Mouse (Mus musculus) embryonic facial prominence, embryonic 12.5 days (tissue): Measurements from ENCODE around the gene Gm9844. TPM values are rescaled to one million over a fixed set of nuclear protein-coding genes. Genes with fewer than 3 reads are reported as not detected.

ENCODE experiments used
- ATAC-seq: fragments of 200-750 bp; cut with Nextera tagmentation; 2 replicates; pipeline ENCODE4 v1.8.0; 2017; ENCODE audit not compliant: insufficient number of reproducible peaks, insufficient read depth, low FRiP score, low TSS enrichment
- H3K27ac ChIP-seq: fragments of 300-500 bp; sonication (generic); 2 replicates; pipeline ENCODE4 v1.5.1; 2016; ENCODE audit warnings: mild to moderate bottlenecking
- H3K27me3 ChIP-seq: fragments of 300-500 bp; sonication (generic); 2 replicates; pipeline ENCODE4 v1.6.1; 2016; ENCODE audit warnings: mild to moderate bottlenecking, moderate library complexity
- H3K36me3 ChIP-seq: fragments of 300-500 bp; sonication (generic); 2 replicates; pipeline ENCODE4 v1.6.1; 2016; ENCODE audit warnings: mild to moderate bottlenecking
- H3K4me1 ChIP-seq: fragments of 300-500 bp; sonication (generic); 2 replicates; pipeline ENCODE4 v1.6.1; 2016
- H3K4me2 ChIP-seq: fragments of 300-500 bp; sonication (generic); replicated peaks from 2 replicates; pipeline ENCODE4 v1.6.1; 2016; ENCODE audit warnings: mild to moderate bottlenecking, moderate library complexity
- H3K4me3 ChIP-seq: fragments of 300-500 bp; sonication (generic); 2 replicates; pipeline ENCODE4 v1.5.1; 2016; ENCODE audit warnings: mild to moderate bottlenecking
- H3K9ac ChIP-seq: fragments of 300-500 bp; sonication (generic); 2 replicates; pipeline ENCODE4 v1.6.1; 2016; ENCODE audit warnings: mild to moderate bottlenecking, moderate library complexity
- H3K9me3 ChIP-seq: fragments of 300-500 bp; sonication (generic); 2 replicates; pipeline ENCODE4 v1.6.1; 2016; ENCODE audit warnings: mild to moderate bottlenecking, moderate library complexity
- WGBS: fragments of 180-500 bp; shearing (Covaris S2); methylation state at CpG from one replicate; pipeline ENCODE4 v1.1.7; 2016; 5-methylcytosine and 5-hydroxymethylcytosine counted together
- polyA plus RNA-seq: library from polyadenylated mRNA; unstranded; fragments of >200 nt; fragmentation: Nextera tagmentation; extraction: Ambion mirVana; gene quantifications from 2 replicates; pipeline ENCODE4 v1.2.1, GENCODE M21; 2016

Gm9844 gene
- polyA plus RNA-seq, 1 experiment from 2014 or later: 17.9 TPM

GRCm38 (mm10) chr7:24869532-24870165 is 7.6 kb downstream of the Gm9844 start, which contains the start of the genes Lypd4 and Dmrtc2:
TSS of gene Lypd4 (minus strand) at chr7:24869941.
TSS of gene Dmrtc2 (plus strand) at chr7:24870057.
- Histone ChIP-seq H3K4me3 (no peak within 1 kb of the TSS), H3K4me2 (no peak within 1 kb of the TSS), H3K27me3 (peaks cover 13% of the 10 kb centered on the region; the same call in 1 of the 2 replicates), H3K9ac (no peak within 1 kb of the TSS), H3K36me3 (no peaks in the 10 kb centered on the region), H3K27ac (no peak within 1 kb of the TSS), H3K4me1 (no peaks in the 10 kb centered on the region), H3K9me3 (peaks cover 5% of the 10 kb centered on the region)
- no peak for ATAC-seq
- 53% methylated on average over 41 of the region's 41 CpGs for WGBS

- H3K9ac ChIP-seq: no peak overlapping the region
- ATAC-seq: no peak
- no peak overlapping the region for H3K4me2 ChIP-seq
- no peaks in the 10 kb centered on the region for H3K27me3 ChIP-seq
- no peaks in the 10 kb centered on the region for H3K9me3 ChIP-seq
- 44% methylated on average over 3 of the region's 3 CpGs for WGBS
- no peak overlapping the region for H3K4me3 ChIP-seq
- no peak overlapping the region for H3K27ac ChIP-seq
- peaks cover 16% of the 10 kb centered on the region; the same call in 1 of the 2 replicates for H3K4me1 ChIP-seq
- H3K36me3 ChIP-seq: no peaks in the 10 kb centered on the region
Measured at GRCm38 (mm10) chr7:24877588-24877987, 15.6 kb downstream of the Gm9844 start.

DNA sequence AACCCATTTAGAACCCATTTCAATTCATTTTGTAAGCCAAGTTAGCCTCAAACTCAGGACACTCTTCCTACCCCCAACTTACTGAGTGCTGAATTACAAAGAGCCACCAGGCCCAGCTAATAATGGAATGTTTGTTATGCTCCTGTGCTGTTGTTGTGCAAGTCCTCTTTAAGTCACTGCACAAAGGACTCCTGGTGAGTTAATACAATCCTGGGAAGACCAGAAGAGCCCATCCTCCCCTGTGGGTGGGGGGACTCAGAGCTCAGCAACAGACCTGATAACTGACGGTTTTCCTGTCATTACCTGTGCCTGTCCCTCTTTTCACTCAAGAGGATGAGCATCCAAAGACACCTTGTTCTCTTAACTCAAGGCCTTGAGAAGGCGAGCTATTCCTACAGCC is 17.6 kb downstream of the Gm9844 start:
- Histone ChIP-seq H3K9me3 (no peaks in the 10 kb centered on the region), H3K27me3 (no peaks in the 10 kb centered on the region), H3K36me3 (no peaks in the 10 kb centered on the region), H3K27ac (no peak overlapping the region), H3K9ac (no peak overlapping the region), H3K4me3 (no peak overlapping the region), H3K4me2 (no peak overlapping the region), H3K4me1 (peaks cover 16% of the 10 kb centered on the region; the same call in 1 of the 2 replicates)
- no peak for ATAC-seq
- 38% methylated on average over 2 of the region's 2 CpGs for whole genome bisulfite sequencing

DNA sequence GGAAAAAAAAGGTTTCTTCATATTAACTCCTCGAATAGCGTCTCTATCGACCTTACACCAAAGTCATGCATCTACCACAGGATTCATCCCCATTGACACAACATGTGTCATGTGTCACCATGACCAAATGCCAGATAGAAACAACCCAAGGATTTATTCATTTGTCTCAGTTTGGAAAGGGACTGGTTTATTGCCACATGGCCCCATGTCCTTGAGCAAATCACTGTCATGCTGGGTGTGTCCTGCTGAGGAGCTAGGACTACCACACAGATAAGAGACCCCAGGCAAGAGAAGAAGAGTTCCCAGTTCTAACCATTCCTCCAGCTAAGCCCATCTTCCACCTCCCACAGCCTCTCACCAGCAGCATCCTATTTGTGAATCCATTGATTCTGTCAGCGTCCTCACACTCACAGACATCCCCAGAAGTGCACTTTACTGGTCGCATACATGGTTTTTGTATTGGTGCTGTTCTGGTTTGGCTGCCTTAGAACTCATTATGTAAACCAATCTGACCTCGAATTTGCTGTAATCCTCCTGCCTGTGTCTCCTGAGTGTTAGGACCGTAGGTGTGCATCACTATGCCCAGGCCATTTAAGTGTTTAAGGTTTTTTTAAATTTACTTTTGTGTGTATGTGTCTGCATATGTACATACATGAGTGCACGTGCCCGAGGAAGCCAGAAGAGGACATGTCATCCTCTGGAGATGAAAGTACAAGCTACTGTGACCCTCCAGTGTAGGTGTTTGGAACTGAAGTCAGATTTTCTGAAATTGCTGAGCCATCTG is 20.6 kb downstream of the Gm9844 start:
- Histone ChIP-seq H3K4me1 (peaks cover 24% of the 10 kb centered on the region), H3K27me3 (no peaks in the 10 kb centered on the region), H3K9me3 (no peaks in the 10 kb centered on the region), H3K9ac (no peak overlapping the region), H3K36me3 (peaks cover 23% of the 10 kb centered on the region), H3K4me2 (no peak overlapping the region), H3K27ac (no peak overlapping the region), H3K4me3 (no peak overlapping the region)
- 90% methylated on average over 9 of the region's 9 CpGs for WGBS
- ATAC-seq: no peak

DNA sequence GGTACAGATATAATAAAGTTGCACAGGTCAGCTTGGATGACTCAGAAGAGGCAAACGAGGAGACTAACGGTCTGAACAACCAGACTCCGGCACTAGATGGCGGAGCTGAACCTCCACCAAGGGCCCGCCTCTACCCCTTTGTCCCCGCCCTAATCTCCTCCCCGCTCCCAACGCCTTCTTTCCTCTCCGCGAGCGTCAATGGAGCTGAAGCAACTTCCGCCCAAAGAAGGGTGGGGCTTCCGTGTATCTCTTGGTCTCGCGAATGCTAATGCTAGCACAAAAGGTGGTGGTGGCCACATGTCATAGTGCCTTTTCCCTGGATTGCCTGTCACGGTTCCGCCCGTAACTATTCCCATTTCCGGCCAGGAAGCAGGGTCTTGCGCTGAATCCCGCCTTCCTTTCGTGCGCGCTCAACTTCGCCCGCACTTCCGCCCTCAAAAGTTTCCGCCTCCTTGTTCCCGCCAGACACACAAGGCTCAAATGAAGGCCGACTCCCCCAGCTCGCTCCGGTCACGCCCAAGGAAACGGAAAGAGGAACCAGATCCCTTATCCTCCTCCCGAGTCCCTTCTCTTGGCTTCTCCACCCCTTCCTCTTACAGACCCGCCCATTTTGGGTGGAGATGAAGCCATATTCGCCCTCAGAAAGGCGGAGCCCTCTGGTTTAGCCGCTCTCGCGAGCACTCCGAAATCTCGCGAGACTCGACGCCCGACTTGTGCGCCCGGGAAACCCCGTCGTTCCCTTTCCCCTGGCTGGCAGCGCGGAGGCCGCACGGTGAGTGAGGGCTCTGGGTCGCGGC is 22.1 kb downstream of the Gm9844 start, which contains the start of gene Rps19:
Gene Rps19 (plus strand): TSS at position 476 of the 797 bp plus-strand sequence.
- peak; percentile 91 for ATAC-seq
- no peaks in the 10 kb centered on the region for H3K27me3 ChIP-seq
- peak within 1 kb of the TSS; percentile 84 for H3K4me2 ChIP-seq
- H3K27ac ChIP-seq: peak within 1 kb of the TSS; percentile 82
- under 1% methylated on average over 57 of the region's 57 CpGs for WGBS
- peak within 1 kb of the TSS; percentile 98 for H3K9ac ChIP-seq
- H3K4me3 ChIP-seq: peak within 1 kb of the TSS; percentile 87
- peaks cover 38% of the 10 kb centered on the region for H3K36me3 ChIP-seq
- no peaks in the 10 kb centered on the region for H3K9me3 ChIP-seq
- H3K4me1 ChIP-seq: peaks cover 18% of the 10 kb centered on the region

- H3K36me3 ChIP-seq: peaks cover 45% of the 10 kb centered on the region
- no peak; the same call in 1 of the 2 replicates for ATAC-seq
- H3K27me3 ChIP-seq: no peaks in the 10 kb centered on the region
- H3K9ac ChIP-seq: peak overlapping the region; percentile 98
- H3K4me3 ChIP-seq: peak overlapping the region; percentile 87
- 0% methylated on average over 47 of the region's 47 CpGs for WGBS
- no peaks in the 10 kb centered on the region for H3K9me3 ChIP-seq
- peak overlapping the region; percentile 84 for H3K4me2 ChIP-seq
- peaks cover 18% of the 10 kb centered on the region for H3K4me1 ChIP-seq
- peak overlapping the region; percentile 82 for H3K27ac ChIP-seq
Measured at GRCm38 (mm10) chr7:24884693-24885291, 22.8 kb downstream of the Gm9844 start.

- WGBS: 41% methylated on average over 12 of the region's 12 CpGs
- peaks cover 50% of the 10 kb centered on the region for H3K36me3 ChIP-seq
- 0 out of 2 replicates have a peak overlapping the region, but pooled peaks have one; percentile 17 for H3K27ac ChIP-seq
- peaks cover 18% of the 10 kb centered on the region for H3K4me1 ChIP-seq
- peak overlapping the region; percentile 84 for H3K4me2 ChIP-seq
- no peaks in the 10 kb centered on the region for H3K9me3 ChIP-seq
- ATAC-seq: no peak
- no peaks in the 10 kb centered on the region for H3K27me3 ChIP-seq
- H3K4me3 ChIP-seq: peak overlapping the region; percentile 87
- H3K9ac ChIP-seq: peak overlapping the region; percentile 98
Measured at GRCm38 (mm10) chr7:24885468-24886307, 23.7 kb downstream of the Gm9844 start.

GRCm38 (mm10) chr7:24886308-24886633 is 24.3 kb downstream of the Gm9844 start:
- 67% methylated on average over 4 of the region's 4 CpGs for WGBS
- peak overlapping the region; percentile 87 for H3K4me3 ChIP-seq
- no peaks in the 10 kb centered on the region for H3K9me3 ChIP-seq
- H3K9ac ChIP-seq: peak overlapping the region; percentile 98
- H3K4me2 ChIP-seq: peak overlapping the region; percentile 84
- ATAC-seq: no peak
- H3K27ac ChIP-seq: 0 out of 2 replicates have a peak overlapping the region, but pooled peaks have one; percentile 17
- H3K36me3 ChIP-seq: peaks cover 55% of the 10 kb centered on the region
- peaks cover 18% of the 10 kb centered on the region for H3K4me1 ChIP-seq
- H3K27me3 ChIP-seq: no peaks in the 10 kb centered on the region

DNA sequence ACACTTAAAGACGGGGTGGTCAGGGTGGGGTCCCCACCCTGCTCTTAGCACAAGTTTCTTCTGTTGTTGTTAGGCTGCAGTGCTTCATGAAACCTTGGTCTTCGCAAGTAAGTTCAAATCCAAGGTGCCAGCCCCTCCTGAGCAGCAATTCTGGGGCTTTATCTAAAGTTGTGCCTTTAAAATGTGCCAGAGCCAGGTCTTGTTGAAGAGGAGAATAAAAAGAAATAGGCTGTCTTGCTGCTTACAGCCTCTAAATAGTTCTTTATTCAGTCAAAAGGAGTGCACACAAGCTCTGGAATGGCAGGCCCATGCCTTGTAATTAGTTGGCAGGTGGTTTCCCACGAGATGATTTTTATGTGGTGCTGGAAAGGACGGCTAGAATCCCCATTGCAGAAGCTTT is 25.1 kb downstream of the Gm9844 start:
- Histone ChIP-seq H3K36me3 (peaks cover 57% of the 10 kb centered on the region), H3K27ac (0 out of 2 replicates have a peak overlapping the region, but pooled peaks have one; percentile 17)

GRCm38 (mm10) chr7:24889431-24890220 is 27.6 kb downstream of the Gm9844 start:
- 81% methylated on average over 6 of the region's 6 CpGs for WGBS
- H3K4me1 ChIP-seq: peaks cover 18% of the 10 kb centered on the region
- H3K9me3 ChIP-seq: no peaks in the 10 kb centered on the region
- peaks cover 57% of the 10 kb centered on the region for H3K36me3 ChIP-seq
- no peak for ATAC-seq
- no peak overlapping the region for H3K4me2 ChIP-seq
- no peak overlapping the region for H3K27ac ChIP-seq
- no peak overlapping the region for H3K4me3 ChIP-seq
- no peaks in the 10 kb centered on the region for H3K27me3 ChIP-seq
- no peak overlapping the region for H3K9ac ChIP-seq

More for the DNA sequence above, 25.1 kb downstream of the Gm9844 start:
- peak overlapping the region; percentile 98; the same call in 1 of the 2 replicates for H3K9ac ChIP-seq
- WGBS: 74% methylated on average over 4 of the region's 4 CpGs
- peak overlapping the region; percentile 84; the same call in 1 of the 2 replicates for H3K4me2 ChIP-seq
- no peak for ATAC-seq
- H3K27me3 ChIP-seq: no peaks in the 10 kb centered on the region
- peaks cover 18% of the 10 kb centered on the region for H3K4me1 ChIP-seq
- H3K4me3 ChIP-seq: 0 out of 2 replicates have a peak overlapping the region, but pooled peaks have one; percentile 87
- H3K9me3 ChIP-seq: no peaks in the 10 kb centered on the region
